In the genomic region with DNA sequence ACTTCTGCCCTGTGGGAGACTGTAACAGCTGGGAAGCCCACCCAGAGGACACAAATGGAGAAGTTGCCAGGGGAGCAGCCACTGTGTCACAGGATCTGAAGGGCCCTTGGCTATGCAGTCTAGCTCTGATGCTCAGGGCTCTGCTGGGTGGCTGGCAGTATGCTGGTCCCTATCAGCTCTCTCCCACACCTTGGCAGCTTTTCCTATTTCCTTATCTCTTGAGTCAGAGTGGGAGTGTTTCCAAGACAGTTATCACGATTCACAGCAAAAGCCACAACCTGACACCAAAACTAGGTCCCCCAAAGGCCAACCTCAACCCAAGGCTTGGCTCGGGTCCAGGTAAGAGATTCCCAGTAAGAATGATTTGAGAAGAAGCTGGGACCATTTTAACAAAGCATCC, we compare ENCODE assay signal across 11 mouse cellular contexts. TPM values are rescaled to one million over a fixed set of nuclear protein-coding genes. Genes with fewer than 3 reads are reported as not detected.
A peak's percentile ranks its signal among the peaks of the same experiment; 100 is the strongest.
DNase-seq lines count a peak whose midpoint lies in the region; ATAC-seq and TF ChIP-seq lines count a peak whose summit lies in the region.
"Had no signal": no experiment of that assay in that cellular context is flagged by ENCODE, and none has a peak within 500 bp of the region (broad histone marks: within the 10 kb centered on the region; RNA-seq: fewer than 3 reads in every experiment).

No protein-coding gene starts in this region.

- peaks cover 5% of the 10 kb centered on the region for H3K36me3 ChIP-seq in kidney, embryonic 15.5 days
- H3K36me3 ChIP-seq in heart, embryonic 14.5 days (ENCODE audit: control insufficient read depth, insufficient read depth, low read length), result peaks cover 35% of the 10 kb centered on the region
- H3K36me3 ChIP-seq in myocyte (ENCODE audit: control insufficient read depth, insufficient read depth), result peaks cover 43% of the 10 kb centered on the region

- ATAC-seq in kidney, embryonic 15.5 days (replicated peaks; ENCODE audit: low FRiP score), result peak; percentile 86
- ATAC-seq in heart, embryonic 14.5 days (ENCODE audit: insufficient number of reproducible peaks, insufficient read depth, low FRiP score, low read depth), result peak; percentile 63; the same call in 1 of the 2 replicates
- ATAC-seq: Patski had no signal

- H3K4me1 ChIP-seq in kidney, embryonic 15.5 days, result peaks cover 8% of the 10 kb centered on the region; the same call in 1 of the 2 replicates
- H3K4me1 ChIP-seq in heart, embryonic 14.5 days (ENCODE audit: control insufficient read depth in 2 of 2, insufficient read depth in 2 of 2, low read length in 2 of 2), result peaks cover 9 to 45% of the 10 kb centered on the region in 2 experiments

- H3K9me3 ChIP-seq in kidney, embryonic 15.5 days (replicated peaks), result no peaks in the 10 kb centered on the region
- H3K9me3 ChIP-seq in heart, embryonic 14.5 days (ENCODE audit: control insufficient read depth, low read length), result no peaks in the 10 kb centered on the region

- no peak overlapping the region for H3K9ac ChIP-seq in kidney, embryonic 15.5 days
- H3K9ac ChIP-seq in heart, embryonic 14.5 days (ENCODE audit: low read length), result no peak overlapping the region

- H3ac ChIP-seq in myocyte (ENCODE audit: control insufficient read depth, insufficient read length), result no peak overlapping the region

- no peak overlapping the region for H3K4me3 ChIP-seq in kidney, embryonic 15.5 days (replicated peaks)
- no peak overlapping the region for H3K4me3 ChIP-seq in heart, embryonic 14.5 days (ENCODE audit: control insufficient read depth in 1 of 2, insufficient read depth in 1 of 2, low read depth in 1 of 2, low read length in 2 of 2)
- H3K4me3 ChIP-seq in myocyte, result no peak overlapping the region

- peaks cover 9% of the 10 kb centered on the region for H3K79me2 ChIP-seq in myocyte (ENCODE audit: control insufficient read depth, insufficient read depth)

- 73% methylated on average over 2 of the region's 2 CpGs for WGBS in kidney, embryonic 15.5 days
- WGBS in heart, embryonic 14.5 days, result 31% methylated on average over 2 of the region's 2 CpGs

- no peak for TF ChIP-seq POLR2A in myocyte (IDR thresholded peaks at IDR 0.05; ENCODE audit: insufficient read length, low read depth)

- DNase-seq in kidney, adult 11 months, result no peak
- DNase-seq in c-Kit-positive CD71-negative TER-119-negative erythroid progenitor cells, embryonic 14.5 days (ENCODE audit: low read depth), result peak; percentile 37
- no peak for DNase-seq in adrenal gland, postnatal 14 days
- DNase-seq in retina, embryonic 14.5 days (ENCODE audit: low spot score), result no peak
- no peak for DNase-seq in gastrocnemius, adult 8-10 months (ENCODE audit: low spot score in 2 of 2)
- DNase-seq: cerebellum, adult 11-12 months; kidney, adult 8-10 months had no signal

- H3K27me3 ChIP-seq in kidney, embryonic 15.5 days, result no peaks in the 10 kb centered on the region
- no peaks in the 10 kb centered on the region for H3K27me3 ChIP-seq in heart, embryonic 14.5 days (ENCODE audit: control insufficient read depth, insufficient read depth, low read length)
- H3K27me3 ChIP-seq in myocyte (ENCODE audit: control insufficient read depth, insufficient read depth, insufficient read length), result no peaks in the 10 kb centered on the region
- H3K27me3 ChIP-seq: Patski had no signal

- H3K27ac ChIP-seq in kidney, embryonic 15.5 days, result no peak overlapping the region
- H3K27ac ChIP-seq in heart, embryonic 14.5 days (replicated peaks in 1 of 2; ENCODE audit: control insufficient read depth in 1 of 2, insufficient read depth in 1 of 2, low read depth in 2 of 2, low read length in 2 of 2), result peak overlapping the region in 1 of 2 experiments; percentile 69; a peak in 2 of 4 replicates

- H3K4me2 ChIP-seq in kidney, embryonic 15.5 days, result no peak overlapping the region
- no peak overlapping the region for H3K4me2 ChIP-seq in heart, embryonic 14.5 days (ENCODE audit: low read length)
- H3K4me2 ChIP-seq in myocyte (ENCODE audit: low read depth), result peak overlapping the region; percentile 12

TF ChIP-seq in myocyte, 11 proteins besides CTCF, POLR2A, EP300 and RAD21:
- TF ChIP-seq MYOG (IDR thresholded peaks at IDR 0.05; ENCODE audit: control insufficient read depth in 1 of 3, insufficient read depth in 1 of 3, insufficient read length in 2 of 3, low read depth in 2 of 3), result peak in 1 of 3 experiments; percentile 39
- no peak for TF ChIP-seq TCF3 (IDR thresholded peaks at IDR 0.05; ENCODE audit: insufficient read length, low read depth)
- peak in 1 of 3 experiments; percentile 28 for TF ChIP-seq MYOD1 (IDR thresholded peaks at IDR 0.05; ENCODE audit: control insufficient read depth in 1 of 3, insufficient read length in 2 of 3, low read depth in 2 of 3)

RNA-seq across cellular contexts. Expression of gene Ttc39a, which starts 39.0 kb away (rescaled TPM):
- 5.4 and 5.6 TPM in 2 replicates for polyA plus RNA-seq in kidney, embryonic 15.5 days (2015; fragmentation: Nextera tagmentation; extraction: Ambion mirVana)
- polyA plus RNA-seq in heart, embryonic 14.5 days (2014; fragmentation: Nextera tagmentation; extraction: Ambion mirVana), result 7.7 and 8.2 TPM in 2 replicates
- polyA plus RNA-seq in myocyte (2012; fragmentation: generic; extraction: Trizol), result 0.70 TPM
- 6.2 and 7.1 TPM in 2 replicates for total RNA-seq in adrenal gland, postnatal 14 days (2021)
- under 1 TPM in 2 of 4 experiments, not detected in 2; 0.11 to 0.16 TPM for total RNA-seq in gastrocnemius, adult 8-10 months (2022)

RNA-seq across cellular contexts. Expression of gene Rnf11, which starts 39.1 kb away (rescaled TPM):
- 31.9 and 36.8 TPM in 2 replicates for polyA plus RNA-seq in kidney, embryonic 15.5 days (2015; fragmentation: Nextera tagmentation; extraction: Ambion mirVana)
- polyA plus RNA-seq in heart, embryonic 14.5 days (2014; fragmentation: Nextera tagmentation; extraction: Ambion mirVana), result 74.2 and 76.8 TPM in 2 replicates
- polyA plus RNA-seq in myocyte (2012; fragmentation: generic; extraction: Trizol), result 127 TPM
- 122 and 138 TPM in 2 replicates for total RNA-seq in adrenal gland, postnatal 14 days (2021)
- 100 to 1,000 TPM; 110 to 167 (median 131) TPM for total RNA-seq in gastrocnemius, adult 8-10 months (2022)
